Mouse (Mus musculus): ENCODE data around the gene Lmod1.
"Not testable (repeated sequence)": the region's sequence is repeated elsewhere in the genome, so short reads cannot be mapped to it uniquely, and the experiment has no call there.

Lmod1 gene

GRCm38 (mm10) chr1:135362115-135362514, 37.5 kb downstream of the Lmod1 start:
- DNase-seq (ENCODE audit: low spot score in 2 of 2), result no peak

- no peak for DNase-seq (ENCODE audit: low spot score in 2 of 2)
Measured at GRCm38 (mm10) chr1:135363446-135363845, 38.8 kb downstream of the Lmod1 start.

GRCm38 (mm10) chr1:135366380-135366779, 41.8 kb downstream of the Lmod1 start:
- DNase-seq (ENCODE audit: low spot score in 2 of 2), result no peak

- no peak for DNase-seq (ENCODE audit: low spot score in 2 of 2)
Measured at GRCm38 (mm10) chr1:135367005-135367404, 42.4 kb downstream of the Lmod1 start.

GRCm38 (mm10) chr1:135367595-135367994, 43.0 kb downstream of the Lmod1 start:
- DNase-seq (ENCODE audit: low spot score in 2 of 2), result no peak

- peak; percentile 80 to 84 for DNase-seq (ENCODE audit: low spot score in 2 of 2)
Measured at GRCm38 (mm10) chr1:135368245-135368644, 43.6 kb downstream of the Lmod1 start.

GRCm38 (mm10) chr1:135368982-135369381, 44.4 kb downstream of the Lmod1 start:
- no peak for DNase-seq (ENCODE audit: low spot score in 2 of 2)

- DNase-seq (ENCODE audit: low spot score in 2 of 2), result no peak
Measured at GRCm38 (mm10) chr1:135369415-135369814, 44.8 kb downstream of the Lmod1 start.

GRCm38 (mm10) chr1:135373171-135373677, 48.6 kb downstream of the Lmod1 start:
- no peak for DNase-seq (ENCODE audit: low spot score in 2 of 2)

GRCm38 (mm10) chr1:135374175-135374867, 49.7 kb downstream of the Lmod1 start:
- DNase-seq (ENCODE audit: low spot score in 2 of 2), result peak in 1 of 2 experiments; percentile 44

- peak; percentile 75 to 76 for DNase-seq (ENCODE audit: low spot score in 2 of 2)
Measured at GRCm38 (mm10) chr1:135374868-135375581, 50.4 kb downstream of the Lmod1 start, which contains the start of gene Shisa4. TSS of gene Shisa4 (minus strand) at chr1:135375237.

GRCm38 (mm10) chr1:135378576-135378975, 54.0 kb downstream of the Lmod1 start:
- DNase-seq (ENCODE audit: low spot score in 2 of 2), result peak; percentile 71 to 78

GRCm38 (mm10) chr1:135379048-135379447, 54.4 kb downstream of the Lmod1 start:
- DNase-seq (ENCODE audit: low spot score in 2 of 2), result no peak

- DNase-seq (ENCODE audit: low spot score in 2 of 2), result peak; percentile 72 to 82
Measured at GRCm38 (mm10) chr1:135380071-135380991, 55.7 kb downstream of the Lmod1 start.

GRCm38 (mm10) chr1:135381560-135381959, 57.0 kb downstream of the Lmod1 start:
- not testable (repeated sequence) for DNase-seq (ENCODE audit: low spot score in 2 of 2)

- DNase-seq (ENCODE audit: low spot score in 2 of 2), result no peak
Measured at GRCm38 (mm10) chr1:135384171-135384570, 59.6 kb downstream of the Lmod1 start.

- DNase-seq (ENCODE audit: low spot score in 2 of 2), result peak in 1 of 2 experiments; percentile 49
Measured at GRCm38 (mm10) chr1:135385161-135385560, 60.6 kb downstream of the Lmod1 start.

GRCm38 (mm10) chr1:135399466-135399865, 74.9 kb downstream of the Lmod1 start:
- DNase-seq (ENCODE audit: low spot score in 2 of 2), result no peak

GRCm38 (mm10) chr1:135401452-135402110, 77.0 kb downstream of the Lmod1 start:
- no peak for DNase-seq (ENCODE audit: low spot score in 2 of 2)

GRCm38 (mm10) chr1:135405356-135405755, 80.7 kb downstream of the Lmod1 start:
- no peak for DNase-seq (ENCODE audit: low spot score in 2 of 2)

- no peak for DNase-seq (ENCODE audit: low spot score in 2 of 2)
Measured at GRCm38 (mm10) chr1:135408973-135409372, 84.4 kb downstream of the Lmod1 start.

All from right cerebral cortex, postnatal 36 days (tissue).